Mouse (Mus musculus) lung, postnatal 0 days (tissue): ENCODE data around the gene Rbfox2.

Experiments used
- CTCF ChIP-seq: IDR thresholded peaks from 2 replicates; pipeline ENCODE4 v1.5.1; 2016; ENCODE audit warnings: antibody characterized with exemption, mild to moderate bottlenecking
- EP300 ChIP-seq: IDR thresholded peaks from 2 replicates; pipeline ENCODE4 v1.6.1; 2016; ENCODE audit warnings: antibody characterized with exemption, mild to moderate bottlenecking, control low read depth

- no peak for TF ChIP-seq CTCF
- no peak for TF ChIP-seq EP300
These were observed 248.2 kb downstream of the Rbfox2 start for GRCm38 (mm10) chr15:77058566-77058965.
